Mouse (Mus musculus) cerebellum, postnatal 36 days (tissue): ENCODE measurements at regions not wholly inside any gene's neighbourhood (a gene's known extent, or its start where the extent isn't known, plus 50 kb on each side); places are given as distances from the start of the nearest gene placed in this dataset.

ENCODE experiments used
- DNase-seq, 2 experiments: peaks; one replicate each; pipeline ENCODE4 v3.0.0; 2021 to 2022; ENCODE audit warnings: mixed read lengths in 2 of 2

DNA sequence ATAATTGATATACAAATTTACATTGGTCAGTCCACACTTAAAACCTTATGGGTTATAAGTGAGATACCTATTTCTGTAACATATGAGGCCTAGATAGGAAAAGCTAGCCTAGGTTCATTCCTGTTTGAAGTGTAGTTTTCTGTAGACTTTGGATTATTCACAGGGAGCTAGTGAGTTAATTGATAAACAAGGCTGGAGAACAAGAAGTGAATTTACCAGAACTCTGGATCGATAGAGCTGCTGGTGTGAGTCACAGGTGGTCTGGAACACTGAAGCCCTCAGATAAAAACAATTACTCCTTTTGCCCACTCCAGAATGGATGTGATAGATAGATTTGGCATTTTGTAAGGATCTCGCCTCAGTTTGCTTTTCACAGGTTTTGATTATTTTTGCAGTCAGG is 62.0 kb upstream of the Rtl1 start:
- no peak for DNase-seq

DNA sequence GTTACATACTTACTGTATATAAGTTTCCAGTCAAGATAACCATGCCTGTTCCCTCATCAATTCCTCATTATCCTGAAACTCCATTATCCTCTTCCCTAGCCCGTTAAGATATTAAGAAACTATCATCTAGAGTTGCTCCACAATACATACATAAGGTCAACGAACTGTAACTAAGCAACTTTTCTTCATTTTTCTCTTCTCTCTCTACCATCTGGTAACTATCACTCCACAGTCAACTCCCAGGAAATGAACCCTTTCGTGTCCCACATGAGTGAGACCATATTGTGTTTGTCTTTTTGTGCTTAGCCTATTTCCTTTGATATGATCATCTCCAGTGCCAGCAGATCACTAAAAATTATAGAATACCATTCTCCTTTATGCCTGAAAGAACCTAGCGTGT is 74.6 kb upstream of the Rtl1 start:
- DNase-seq: no peak

DNA sequence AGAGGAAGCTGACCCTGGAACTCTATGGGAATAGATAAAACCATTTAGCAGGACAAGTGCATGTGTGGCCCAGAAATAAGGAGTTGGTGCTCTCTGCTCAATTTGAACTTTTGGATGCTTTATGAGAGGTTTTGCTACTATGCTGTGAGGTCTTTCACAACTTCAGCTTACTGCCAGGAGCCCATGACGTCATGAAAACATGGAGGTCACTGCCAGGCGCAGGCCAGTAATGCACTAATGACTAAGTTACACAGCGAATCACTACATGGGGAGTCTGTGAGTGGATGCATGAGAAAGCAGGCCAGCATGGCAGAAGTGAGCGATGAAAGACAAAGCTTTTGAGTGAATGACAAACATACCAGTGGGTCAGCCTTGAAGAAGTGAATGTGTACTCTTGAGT is 93.9 kb upstream of the Rtl1 start:
- DNase-seq: no peak

DNA sequence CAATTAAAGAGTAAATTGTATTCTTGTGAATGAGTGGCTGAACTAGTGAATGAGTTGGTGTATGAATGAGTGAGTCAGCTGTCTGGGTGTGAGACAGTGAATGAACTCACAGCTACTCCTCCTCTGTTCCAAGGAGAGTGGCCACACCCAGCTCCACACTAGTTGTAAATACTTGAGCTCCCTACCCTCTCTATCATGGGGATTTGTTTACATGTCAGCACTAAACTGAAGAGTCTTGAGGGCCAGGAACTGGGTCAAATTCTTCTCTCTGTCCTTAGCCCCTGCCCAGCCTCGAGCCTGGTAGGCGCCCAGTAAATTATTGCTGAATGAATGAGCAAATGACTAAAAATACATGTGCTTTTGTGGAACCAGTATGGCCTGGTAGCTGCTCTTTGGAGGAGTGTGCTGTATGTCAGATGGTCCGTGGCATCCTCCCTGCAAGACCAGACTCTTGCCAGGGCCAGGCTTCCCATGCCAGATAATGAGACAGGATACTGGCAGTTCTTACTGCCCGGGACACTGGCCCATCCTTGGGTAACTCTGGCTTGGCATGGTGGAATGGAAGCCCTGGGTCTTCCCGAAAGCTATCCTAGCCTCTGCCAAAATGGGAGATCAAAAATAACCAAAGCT is 94.8 kb upstream of the Rtl1 start:
- peak; percentile 88 to 91 for DNase-seq

DNA sequence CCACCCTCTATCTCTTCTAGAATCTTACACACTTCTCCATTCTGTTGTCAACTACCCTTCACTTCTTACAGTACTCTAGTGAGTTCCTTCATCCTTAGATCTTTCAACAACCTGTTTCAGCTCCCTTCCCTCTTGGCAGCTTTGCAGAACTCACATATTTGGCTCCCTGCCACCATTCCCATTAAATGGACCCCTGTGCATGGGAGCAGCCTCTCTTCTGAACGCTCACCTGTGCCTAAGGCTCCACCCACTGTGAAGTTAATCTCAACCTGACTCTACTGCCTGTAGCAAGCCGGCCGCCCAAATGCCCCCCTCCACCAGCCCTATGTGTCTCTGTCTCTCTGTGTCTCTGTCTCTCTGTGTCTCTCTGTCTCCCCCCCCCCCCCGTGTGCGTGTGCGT is 106.7 kb upstream of the Rtl1 start:
- no peak for DNase-seq

DNA sequence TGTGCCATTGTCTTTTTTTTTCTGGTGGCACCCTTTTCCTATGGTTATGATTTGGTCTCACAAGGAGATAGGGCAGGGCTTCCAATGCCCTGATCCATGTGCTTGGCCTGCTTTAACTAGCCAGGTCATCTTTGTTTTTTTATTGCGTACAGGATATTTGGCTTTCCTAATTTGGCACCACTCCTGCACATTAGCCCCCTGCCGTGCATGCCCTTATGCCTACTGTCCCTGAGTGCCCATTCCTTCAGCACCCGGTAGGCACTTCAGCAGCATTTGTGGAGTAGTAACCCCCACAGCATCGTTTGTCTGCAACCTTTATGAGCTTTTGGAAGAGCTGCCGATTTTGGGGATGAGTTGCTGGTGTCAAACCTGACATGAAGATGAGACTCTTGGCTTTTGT is 109.5 kb upstream of the Rtl1 start:
- DNase-seq: peak; percentile 72 to 76

DNA sequence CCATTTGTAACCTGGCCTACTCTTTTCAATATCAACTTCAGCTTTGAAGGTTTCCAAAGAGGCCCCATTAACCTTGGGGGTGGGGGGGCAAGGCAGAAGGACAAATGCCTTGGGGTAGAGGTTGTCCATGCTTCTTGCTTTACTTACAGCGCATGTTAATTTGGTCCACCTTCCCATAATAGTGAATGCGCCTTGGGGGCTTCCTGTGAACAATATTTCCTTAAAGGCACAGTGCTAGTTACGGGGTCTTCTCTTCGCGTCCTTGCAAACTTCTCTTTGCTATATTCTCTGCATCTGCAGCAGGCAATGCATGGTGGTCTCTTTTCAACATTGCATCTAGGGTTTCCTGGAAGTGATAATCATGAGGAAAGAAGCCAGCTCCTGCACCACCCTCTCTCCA is 111.3 kb upstream of the Rtl1 start:
- DNase-seq: no peak

DNA sequence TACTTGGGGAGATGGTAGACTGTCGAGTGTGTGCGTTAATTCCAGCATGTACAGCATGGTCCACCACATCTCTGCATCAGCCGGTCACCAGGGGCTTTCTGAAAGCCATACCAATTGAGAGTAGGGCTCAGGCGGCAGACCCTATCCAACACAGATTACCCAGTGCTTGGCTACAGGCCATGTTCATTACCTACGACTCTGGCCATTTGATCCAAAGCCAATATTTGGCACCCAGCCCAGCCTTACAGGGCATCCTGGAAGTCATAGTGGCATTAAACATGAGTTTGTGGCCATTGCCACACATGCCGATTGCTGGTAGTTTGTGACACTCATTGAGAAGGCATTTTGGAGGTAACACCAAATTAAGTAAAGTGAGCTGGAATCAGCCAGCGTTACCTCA is 111.8 kb upstream of the Rtl1 start:
- peak; percentile 53 to 55 for DNase-seq

DNA sequence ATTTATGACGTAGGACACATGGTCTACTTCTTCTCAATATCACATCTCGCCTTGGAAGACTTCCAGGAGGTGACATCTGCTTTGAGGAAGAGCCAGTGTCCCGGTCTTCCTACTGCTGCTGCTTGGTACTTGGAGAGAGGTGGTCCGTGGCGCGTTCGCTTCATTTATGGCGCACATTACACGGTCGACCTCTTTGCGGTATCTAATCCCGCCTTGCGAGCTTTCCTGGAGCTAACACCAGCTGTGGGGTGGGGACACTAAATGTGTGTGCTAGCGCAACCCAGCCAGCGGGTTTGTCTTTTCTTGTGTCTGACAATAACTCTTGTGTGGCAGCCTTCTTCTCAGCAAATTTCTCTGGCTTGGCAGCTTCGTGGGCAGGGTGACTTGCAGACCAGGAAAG is 112.3 kb upstream of the Rtl1 start:
- no peak for DNase-seq

DNA sequence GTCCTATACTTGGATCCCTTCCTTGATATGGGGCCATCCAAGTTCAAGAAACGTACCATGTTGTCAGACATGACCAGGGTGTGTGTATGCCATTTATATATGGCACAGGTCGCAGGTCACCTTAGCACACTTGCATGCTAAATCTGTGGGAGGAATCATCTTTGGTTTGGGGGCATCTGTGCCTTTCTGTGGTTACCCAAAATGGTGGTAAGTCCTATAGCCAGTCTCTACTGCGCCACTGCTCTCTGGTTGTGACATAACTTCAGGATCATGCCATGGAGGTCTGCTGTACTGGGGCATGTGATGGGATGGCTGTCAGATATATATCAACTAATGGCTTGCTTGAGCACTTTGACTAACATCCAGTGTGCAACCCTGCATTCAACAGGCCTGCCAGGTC is 112.9 kb upstream of the Rtl1 start:
- no peak for DNase-seq

DNA sequence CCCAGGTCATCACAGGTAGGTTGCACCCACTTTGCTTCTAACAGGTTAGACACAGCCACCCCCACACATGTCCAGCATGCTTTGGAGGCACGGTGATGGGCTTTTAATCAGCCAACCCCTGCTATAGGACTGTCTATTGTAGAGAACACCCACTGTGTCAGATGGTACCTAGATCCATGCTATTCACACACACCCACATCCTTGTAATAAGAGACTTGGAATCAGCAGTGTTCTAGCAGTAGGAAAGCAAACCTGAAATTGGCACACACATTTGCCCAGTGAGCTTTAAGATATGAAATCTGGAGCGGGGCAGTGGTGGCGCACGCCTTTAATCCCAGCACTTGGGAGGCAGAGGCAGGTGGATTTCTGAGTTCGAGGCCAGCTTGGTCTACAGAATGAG is 113.9 kb upstream of the Rtl1 start:
- DNase-seq: no peak

DNA sequence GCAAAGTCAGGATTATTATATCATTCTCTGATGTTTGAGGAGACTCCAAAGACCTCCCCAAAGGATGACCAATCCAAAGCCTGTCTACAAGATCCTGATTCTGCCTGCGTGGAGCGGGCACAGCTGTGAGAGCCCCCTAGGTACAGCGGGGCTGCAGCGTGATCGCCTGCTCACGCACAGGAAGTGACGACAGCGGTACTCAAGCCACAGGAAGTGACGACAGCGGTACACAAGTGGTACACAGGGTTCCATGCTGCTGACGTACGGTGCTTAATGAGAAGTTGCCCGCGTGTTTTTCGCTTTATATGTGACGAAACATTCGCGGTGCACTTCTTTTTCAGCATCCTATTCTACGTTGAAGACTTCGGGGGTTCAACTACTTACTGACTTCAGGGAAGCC is 116.9 kb upstream of the Rtl1 start:
- no peak for DNase-seq

DNA sequence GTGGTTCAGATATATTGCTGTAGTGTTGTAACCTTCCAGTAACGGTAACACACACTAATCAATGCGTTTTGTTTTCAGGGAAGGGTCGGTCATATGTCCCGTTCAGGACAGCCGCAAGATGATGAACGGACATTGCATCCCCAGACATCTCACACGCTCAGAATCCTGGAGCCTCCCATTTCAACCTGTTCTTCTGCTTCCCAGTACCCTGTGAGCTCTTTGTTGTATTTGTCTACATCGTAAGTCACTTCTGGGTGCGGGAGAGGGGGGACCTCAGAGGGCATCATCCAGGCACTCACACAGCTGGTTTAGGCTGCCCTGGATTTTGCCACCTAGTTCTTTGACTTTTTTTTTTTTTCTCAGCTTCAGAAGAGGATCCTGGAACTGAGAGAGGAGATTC is 117.9 kb upstream of the Rtl1 start:
- no peak for DNase-seq

DNA sequence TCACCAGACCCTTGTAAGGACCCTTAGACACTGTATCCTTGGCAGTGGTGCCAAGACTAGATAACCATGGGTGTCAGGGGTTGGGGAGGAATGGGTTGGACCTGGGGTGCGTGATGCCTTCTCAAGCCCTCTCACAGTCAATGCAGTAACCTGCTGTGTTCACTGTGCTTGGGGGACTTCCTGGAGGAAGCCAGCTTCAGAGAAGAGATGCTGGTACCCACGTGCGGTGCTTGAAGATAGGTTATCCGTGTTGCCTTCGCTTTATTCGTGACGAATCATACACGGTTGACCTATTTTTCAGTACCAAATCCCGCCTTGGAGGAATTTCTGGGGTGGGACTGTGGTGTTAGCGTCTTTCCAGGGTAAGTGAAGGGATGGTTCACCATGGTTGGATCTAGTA is 138.1 kb upstream of the Rtl1 start:
- DNase-seq: no peak

DNA sequence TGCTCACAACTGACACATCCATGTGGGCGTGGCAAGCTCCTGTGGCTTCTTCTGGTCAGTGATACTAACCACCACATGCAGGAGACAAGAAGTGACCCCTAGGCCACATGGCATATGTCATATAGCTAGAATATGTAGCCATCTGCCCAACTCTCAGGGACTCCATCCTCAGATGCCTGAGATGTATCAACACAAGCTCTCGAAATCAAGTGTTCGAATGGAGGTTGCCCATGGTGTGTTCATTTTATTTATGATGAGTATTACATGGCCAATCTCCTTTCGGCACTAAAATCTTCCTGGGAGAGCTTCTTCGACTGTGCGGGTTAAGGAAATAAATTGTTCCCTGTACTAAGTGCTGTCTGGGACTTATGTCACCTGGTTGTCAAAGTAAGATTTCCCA is 138.8 kb upstream of the Rtl1 start:
- no peak for DNase-seq

DNA sequence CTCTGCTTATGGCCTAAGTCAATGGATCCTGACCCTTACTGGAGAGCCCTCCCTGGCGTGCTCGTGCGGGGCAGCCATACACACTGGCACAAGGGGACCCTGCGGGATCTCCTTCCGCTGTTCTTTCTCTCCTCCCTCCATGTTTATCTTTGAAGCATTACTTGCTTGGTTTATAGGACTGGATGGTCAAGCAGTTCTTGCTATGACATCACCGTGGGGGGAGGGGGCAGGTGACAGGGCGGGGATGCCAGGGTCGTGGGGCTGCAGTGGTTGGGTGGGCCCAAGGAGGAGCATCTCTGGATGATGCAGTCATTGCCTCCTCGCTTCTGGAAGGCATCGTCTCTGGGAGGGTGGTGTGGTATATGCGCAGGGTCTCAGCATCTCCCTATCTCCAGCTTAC is 142.4 kb upstream of the Rtl1 start:
- DNase-seq: no peak

DNA sequence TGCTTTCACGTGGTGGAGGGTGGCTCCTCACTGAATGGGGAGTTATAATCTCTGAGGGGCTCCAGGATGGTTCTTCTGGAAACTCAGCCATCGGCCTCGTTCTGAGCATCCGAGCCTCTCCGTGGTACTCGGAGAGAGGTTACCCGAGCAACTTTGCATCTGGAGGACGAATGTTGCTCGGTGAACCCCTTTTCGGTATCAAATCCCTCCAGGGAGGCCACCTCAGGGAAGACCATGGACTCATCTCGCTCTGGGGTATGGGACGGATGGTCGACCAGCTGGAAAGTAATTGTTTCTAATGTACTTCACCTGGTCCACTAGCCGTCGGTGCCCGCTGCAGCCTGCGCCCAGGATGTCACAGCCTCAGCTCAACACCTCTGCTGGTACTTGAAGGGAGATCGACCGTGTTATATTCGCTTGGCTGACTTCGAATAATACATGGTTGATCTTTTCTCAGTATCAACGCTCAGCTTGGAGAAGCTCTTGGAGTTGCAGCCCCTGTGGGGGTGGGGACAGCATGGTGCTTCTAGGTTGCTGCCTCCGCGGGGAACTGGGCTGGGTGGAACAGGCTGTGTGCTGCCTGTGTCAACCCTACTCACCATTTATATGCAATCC is 143.0 kb upstream of the Rtl1 start:
- no peak for DNase-seq

DNA sequence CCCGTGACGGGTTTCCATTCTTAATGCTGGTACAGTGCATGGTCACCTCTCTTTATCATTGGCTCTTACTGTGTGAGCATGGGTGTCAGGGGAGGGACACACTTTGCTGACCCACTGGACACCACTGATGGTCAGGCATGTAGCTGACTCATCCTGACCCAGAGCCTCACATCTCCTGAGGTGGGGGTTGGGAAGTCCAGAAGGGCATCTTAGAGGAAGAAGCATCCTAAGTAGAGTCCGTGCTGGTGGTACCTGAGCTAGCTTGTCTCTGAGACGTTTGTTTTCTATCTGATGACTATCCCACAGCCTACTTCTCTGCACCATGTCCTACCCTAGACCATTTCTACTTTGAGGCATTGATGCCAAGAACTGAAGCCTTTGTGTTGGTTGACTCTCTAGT is 144.1 kb upstream of the Rtl1 start:
- DNase-seq: no peak

DNA sequence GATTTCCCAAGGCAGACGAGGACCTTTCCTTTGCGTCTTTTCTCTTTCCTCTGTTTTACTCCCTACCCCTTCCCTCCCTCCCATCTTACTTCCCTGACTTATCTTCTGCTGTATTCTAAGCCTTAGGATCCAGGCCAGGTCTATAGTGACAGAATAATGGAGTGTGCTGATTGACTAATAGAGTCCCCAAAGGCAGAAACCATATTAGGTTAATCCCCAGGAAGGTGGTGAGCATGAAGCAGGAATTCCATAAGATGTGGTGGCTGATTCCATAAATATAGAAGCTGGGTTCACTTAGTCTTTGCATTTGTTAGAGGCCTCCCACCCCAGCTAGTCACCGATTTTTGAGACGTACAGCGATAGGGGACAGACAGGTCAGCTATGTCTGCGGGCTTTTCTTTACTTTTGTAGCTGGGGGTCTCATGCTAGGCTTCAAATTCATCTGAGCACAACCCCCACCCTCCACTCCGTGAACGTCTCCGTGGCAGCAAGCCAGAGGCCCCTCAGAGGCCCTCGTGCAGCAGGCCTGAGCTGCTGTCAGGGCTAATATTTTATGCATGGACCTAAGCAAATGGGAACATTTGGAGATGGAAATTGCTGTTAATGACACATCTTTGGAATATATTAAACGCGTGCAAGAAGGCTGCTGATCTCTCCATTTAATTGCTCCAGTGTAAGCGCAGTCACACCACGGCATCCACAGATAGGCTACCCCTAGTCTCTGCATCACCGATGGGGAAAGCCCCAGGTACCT is 145.8 kb upstream of the Rtl1 start:
- no peak for DNase-seq

DNA sequence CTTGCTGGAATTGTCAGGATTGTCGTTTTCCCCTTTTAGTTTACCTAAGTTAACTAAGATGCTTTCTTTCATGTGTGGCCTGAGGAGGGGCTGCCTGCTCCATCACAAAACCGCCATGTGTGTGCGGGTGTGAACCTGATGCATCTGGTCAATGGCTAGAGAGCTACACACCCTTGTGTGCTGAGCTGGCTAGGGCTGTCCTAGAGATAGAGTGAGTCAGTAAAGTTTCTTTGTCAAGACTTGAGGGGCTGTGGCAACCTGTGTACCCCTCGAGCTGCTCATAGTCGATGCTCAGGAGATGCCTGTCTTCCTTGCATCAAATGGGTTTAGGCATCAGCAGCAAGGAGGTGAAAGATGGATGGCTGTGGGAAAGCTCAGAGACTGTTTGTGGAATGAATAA is 147.1 kb upstream of the Rtl1 start:
- DNase-seq: no peak

DNA sequence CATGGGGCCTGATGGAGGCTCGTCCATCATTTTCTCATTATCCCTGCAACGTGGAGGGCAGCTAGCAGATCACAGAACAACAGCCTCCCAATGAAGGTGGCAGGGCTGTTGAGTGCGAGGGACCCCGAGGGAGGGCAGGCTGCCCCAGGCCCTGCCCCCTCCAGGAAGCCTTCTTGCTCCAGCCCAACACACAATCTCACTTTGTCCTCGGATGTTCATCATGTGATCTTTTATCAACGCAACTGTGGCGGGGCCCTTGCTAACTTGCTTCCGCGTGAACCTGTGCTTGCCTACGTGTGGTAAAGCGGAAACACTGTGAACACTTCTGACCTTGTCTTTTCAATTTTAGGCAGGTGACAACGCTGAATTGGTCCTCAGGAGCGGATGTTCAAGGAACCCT is 147.6 kb upstream of the Rtl1 start:
- no peak for DNase-seq

DNA sequence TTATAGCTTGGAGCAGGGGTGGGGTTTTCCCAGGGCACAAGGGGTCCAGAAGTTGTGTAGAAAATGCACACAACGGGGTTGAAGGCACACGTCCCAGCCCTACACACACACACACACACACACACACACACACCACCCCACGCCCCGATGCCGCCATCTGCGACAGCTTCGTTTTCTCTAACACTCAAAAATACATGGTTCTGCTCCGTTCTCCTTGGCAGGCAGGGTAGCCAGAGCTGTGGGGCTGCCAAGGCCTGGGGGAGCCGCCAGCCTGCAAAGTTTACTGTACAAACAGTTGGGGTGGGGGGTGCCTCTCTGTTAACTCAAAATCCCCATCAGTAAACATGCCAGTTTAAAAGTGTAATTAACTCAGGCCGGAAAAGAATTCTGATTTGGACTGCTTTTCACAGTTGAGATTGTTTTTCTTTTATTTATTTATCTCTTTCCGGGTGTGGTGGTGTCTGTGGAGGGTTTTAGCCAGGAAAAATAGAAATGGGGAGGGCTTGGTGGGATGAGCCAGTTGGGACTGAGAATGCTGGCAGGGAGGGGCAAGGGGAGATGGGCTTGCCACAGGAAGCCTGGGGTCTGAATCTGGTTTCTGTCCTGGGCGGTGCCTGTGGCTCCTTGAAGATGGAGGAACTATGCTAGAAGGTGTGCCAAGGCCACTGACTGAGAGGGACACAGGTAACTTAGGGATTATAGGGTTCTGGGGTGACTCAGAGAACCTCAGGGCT is 148.4 kb upstream of the Rtl1 start:
- no peak for DNase-seq

DNA sequence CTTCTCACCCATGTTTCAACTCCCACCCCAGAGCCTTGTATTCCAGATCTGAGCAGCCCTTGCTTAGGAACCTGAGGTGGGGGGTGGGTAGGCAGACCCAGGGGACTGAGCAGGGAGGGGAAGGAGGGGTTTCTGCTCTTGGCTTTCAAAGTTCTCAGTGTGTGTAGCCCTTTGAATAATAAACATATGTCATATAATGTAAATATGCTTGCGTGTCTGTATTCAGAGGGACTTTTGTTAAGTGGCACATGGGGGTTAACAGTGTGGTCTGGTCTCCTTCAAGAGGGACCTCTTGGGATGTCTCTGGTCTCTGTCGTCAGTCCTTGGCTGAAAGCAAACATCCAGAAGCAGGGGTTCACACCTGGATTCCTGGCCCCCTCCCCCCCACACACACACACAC is 149.1 kb upstream of the Rtl1 start:
- DNase-seq: no peak

DNA sequence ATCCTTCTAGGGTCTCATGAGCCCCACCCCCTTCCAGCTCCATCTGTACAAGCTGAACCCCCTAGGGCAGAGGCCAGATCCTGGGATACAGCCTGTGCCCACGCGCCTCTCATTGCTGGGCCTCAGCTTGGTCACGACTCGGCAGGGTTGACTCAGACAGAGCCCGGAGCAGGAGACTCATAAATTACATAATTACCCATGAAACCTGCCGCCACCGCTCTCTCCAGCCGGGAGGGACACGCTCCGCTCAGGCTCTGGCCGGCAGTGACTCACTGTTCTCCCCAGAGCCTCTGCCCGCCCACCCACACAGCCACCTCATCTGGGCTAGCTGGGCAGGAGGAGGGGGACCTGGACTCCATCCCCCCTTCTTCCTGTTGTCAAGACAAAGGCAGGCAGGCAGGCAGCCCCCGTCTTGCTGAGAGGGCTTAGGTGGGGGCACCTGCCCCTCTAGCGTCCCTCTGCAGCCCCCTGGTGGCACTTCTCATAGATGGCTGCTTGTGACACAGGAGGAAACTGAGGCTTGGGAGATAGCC is 149.6 kb upstream of the Rtl1 start:
- peak; percentile 54 to 61 for DNase-seq
